Mouse (Mus musculus): ENCODE measurements around the gene Gm20388.
"Not testable (repeated sequence)": the region's sequence is repeated elsewhere in the genome, so short reads cannot be mapped to it uniquely, and the experiment has no call there.

The Gm20388 gene

DNA sequence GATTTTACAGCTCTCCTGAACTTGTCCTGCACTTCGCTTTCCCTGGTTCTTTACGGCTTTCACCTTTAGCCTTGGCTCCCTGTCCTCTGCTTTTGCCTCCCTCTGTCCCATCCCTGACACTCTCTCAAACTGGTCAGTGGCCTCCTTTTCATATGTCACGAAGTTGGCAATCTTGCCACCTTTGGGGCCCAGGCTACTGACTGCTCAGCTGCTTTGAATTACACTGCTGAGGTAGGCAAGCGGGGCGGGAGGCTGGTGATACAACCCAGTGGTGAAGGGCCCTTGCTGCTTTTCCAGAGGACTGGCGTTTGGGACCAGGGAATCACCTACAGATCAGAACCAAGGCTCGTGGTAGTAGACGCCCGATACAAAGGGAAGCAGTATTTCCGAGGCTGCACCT lies 3465.1 kb downstream of the Gm20388 start:
- no peak for DNase-seq

DNA sequence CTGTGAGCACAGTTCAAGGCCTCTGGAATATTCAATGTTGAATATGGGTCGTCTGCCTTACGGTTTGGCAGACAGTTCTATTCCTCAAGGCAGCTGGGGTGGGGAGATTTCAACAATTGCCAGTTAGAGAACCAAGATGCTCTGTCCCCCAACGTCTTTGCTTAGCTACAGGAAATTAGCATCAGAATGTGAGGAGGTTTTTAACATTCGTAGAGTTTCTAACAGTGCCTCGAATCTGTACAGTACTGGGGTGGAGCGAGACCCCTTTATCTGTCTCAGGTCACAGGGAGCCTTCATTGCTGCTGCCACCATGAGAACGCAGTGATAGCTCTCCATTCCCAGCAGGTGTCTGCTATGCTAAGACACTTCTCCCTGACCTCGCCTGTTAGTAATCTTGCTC lies 3465.5 kb downstream of the Gm20388 start:
- no peak for DNase-seq

DNA sequence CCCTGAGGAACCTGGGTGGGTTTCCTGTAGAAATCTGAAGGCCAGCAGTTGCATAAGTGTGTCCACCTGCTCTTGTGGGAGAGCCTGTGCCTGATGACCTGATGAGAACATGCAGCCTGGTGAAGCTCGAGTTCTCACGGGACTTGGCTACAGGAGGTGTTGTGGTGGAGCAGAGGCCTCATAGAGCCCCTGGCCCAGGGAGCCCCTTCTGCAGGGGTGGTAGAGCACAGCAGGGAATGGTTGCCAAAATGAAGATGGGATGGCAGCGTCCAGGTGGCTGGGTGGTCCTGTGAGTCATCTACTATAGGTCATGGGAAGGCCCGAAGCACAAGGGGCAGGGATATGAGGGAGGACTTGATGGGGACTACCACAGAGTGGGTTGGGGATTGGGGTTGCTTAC lies 3471.1 kb downstream of the Gm20388 start:
- no peak for DNase-seq

DNA sequence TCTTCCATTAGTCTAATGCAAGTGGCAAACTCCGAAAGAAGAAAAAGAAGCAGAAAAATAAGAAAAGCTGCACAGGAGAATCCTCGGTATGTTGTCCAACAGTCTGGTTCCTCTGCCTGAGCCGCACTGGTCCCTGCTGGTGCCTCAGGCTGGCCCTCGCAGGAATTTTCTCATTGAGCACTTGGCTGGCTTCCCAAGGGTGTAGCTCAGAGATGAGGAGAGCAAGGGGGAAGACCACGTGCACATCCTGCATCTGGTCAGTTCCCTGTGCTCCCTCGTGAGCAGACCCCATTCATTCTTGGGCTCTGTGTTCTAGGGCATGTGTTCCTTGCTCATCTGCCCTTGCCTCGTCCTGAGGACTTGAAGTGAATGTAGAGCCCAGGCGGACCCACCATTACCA lies 3471.9 kb downstream of the Gm20388 start:
- no peak for DNase-seq

DNA sequence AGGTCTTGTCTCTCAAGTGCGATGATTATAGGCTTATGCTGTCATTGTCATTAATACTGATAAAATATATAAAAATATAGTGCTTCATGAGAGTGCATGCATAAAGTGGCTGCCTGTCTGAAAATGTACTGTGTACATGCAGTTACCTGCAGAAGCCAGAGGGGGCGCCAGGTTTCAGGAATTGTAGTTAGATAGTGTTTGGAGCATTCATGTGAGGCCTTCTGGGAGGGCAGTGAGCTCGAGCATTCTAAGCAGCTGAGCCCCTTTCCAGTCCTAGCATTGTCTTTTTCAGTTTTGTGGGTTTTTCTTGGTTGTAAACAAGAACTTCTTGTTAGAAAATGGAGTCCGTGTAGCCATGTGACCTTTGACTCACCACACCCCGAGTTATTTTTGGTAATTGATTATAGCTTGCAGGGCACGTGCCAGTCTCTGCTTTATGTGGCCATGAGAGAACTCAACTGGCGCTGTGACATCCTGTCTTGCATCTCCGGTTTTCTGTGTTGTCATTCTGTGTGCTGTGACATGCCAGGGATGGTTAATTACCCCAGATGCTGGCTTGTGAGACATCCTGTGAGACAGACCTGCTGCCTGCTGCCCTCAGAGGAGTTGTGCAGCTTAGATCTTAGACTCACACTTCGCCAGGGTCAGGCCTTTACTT lies 3474.4 kb downstream of the Gm20388 start:
- peak in 1 of 2 experiments; percentile 56 for DNase-seq

DNA sequence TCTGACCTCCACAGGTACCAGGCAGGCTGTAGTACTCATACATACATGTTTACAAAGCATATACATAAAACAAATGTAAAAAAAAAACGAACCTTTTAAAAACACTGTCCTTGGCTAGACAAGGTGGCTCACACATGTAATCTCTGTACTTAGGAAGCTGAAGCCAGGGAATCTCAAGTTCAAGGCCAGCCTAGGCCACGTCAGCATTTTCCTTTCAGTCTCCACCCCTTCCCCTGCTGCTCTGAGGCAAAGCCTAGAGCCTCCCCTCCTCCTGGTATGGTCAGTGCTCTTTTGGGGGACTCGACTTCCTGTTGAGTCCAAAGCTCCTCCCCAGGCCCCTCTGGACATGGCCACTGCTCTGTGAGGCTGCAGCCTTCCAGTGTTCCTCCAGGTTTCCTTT lies 3476.4 kb downstream of the Gm20388 start:
- DNase-seq: no peak

DNA sequence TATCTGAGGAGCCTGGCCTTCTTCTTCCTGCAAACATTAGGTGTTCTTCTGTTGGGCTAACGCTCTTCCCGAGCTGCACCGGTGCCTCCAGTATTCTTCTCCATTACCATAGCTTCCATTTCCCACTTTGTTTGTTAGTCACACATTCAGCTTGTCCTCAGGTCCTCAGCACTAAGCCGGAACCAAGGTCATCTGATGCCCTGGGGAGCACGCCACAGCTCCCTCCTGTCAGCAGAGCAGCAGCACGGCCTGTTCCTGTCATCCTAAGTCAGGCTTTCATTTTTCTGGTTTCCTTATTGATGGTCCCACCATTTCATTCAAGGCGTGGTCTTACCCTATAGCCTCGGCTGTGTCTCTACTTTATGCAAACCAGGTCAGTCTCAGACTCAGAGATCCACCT lies 3477.2 kb downstream of the Gm20388 start:
- no peak for DNase-seq

DNA sequence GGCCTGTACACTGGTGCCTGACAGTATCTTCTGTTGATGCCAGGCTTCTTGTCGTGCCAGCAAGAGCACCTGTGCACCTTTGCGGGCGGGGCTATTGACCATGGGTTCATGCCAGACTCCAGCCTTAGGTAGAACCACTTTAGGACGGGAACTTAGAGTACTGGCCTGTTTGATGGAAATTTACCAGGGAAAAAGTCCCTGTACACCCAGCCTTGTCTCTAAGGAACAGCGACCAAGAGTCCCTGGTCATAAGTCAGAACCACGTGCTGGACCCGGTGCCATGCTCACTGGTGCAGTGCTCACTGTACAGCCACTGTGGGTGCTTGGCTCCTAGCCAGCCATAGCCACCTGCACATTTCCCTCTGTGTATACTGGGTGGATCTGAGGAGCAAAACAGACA lies 3478.4 kb downstream of the Gm20388 start:
- peak; percentile 71 to 81 for DNase-seq

DNA sequence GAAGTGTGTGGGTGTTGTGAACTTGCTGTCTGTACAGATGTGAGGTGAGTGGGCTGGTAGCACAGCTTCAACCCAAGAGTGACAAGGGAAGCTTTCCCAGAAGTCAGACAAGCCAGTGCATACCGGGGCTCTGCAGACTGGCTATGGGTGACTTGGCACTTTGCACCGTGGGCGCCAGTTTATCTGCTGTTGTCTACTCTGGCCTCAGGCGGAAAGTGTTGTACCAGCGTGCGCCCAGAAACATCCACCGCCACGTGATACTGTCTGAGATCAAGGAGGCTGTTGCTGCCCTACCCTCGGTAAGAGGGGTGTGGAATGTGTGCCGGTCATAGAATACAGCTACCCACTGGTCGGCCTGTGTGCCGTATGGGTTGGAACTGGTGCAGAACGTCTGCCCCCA lies 3487.7 kb downstream of the Gm20388 start:
- DNase-seq: no peak

DNA sequence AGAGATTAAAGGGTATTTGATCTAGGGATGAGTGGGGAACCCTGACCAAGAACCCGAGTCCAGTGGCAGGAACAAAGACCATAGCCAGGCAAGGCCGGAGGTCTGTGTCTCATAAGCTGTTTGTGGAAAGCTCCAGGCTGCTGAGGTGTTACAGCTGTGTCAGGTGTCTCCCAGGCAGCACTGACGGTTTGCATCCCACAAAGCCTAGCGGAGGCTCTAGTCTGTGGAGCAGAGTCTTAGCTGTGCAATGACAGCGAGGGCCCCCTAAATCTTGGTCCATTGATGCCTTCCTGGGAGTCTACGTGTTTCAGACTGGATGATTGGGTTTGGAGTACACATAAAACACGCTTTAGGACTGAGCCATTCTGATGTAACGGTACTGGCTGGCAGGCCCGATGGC lies 3491.3 kb downstream of the Gm20388 start:
- DNase-seq: no peak

DNA sequence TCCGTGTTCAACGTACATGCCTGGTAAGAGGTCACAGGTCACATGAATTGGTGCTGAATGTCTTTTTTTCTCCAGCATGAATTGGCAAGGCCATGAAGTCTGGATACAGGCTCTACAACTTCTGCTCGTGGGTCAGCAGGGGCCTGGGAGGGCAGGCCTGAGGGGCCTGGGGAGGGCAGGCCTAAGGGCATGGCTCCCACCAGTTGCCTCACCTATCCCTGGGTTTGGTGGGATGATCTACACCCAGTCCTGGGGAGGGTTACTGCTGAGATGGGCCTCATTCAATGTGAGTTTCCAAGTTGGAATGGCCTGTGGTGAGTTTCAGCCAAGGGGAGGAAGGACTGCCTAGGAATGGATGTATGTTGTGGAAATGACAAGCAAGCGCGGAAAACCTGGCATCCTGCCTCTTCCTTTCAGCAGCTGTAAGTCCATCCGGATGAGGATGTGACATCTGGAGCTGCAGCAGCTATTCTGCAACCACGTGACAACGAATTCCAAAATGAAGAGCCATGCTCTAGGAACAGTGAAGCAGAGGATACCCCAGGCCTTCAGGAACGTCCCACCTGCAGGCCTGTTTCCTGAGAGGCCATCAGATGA lies 3492.2 kb downstream of the Gm20388 start:
- DNase-seq: no peak

DNA sequence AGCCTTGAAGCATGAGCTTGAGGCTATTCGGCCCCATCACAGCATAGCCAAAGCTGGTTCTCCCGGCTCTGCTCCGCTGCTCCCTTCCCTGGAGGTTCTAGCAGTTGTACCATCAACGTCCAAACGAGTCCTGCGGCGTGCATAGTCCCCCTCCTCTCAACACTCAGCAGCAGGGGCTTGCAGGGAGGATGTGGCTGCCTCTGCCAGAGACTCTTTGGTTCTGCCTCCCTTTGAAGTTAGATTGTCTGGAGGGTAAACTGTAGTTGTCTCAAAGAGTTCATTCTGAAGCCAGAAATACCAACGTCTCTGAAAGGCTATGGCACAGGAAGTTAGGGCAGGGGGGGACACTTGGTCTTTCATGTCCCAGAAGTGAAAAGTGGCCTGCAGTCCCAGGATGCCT lies 3493.9 kb downstream of the Gm20388 start:
- no peak for DNase-seq

DNA sequence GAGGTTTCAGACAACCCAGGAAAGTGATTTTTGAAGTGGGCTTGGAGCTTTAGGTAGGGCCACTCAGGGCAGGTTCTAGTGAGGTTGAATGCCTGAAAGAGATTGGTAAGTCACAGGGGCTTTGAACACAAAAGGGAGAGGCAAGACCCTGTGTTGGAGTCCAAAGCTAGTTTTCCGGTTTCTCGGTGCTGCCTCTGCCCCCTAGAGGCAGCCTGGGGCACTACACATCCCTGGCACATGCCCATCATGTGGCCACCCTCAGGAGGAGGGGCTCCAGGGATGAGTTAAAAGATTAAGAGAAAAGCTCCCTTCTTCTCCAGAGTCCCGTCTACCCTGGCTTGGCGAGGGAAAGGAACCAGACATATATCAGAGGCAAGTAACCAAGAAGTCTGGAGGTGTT lies 3496.1 kb downstream of the Gm20388 start, which contains the start of gene Mc1r:
Mc1r (plus strand) TSS at position 322 of the 400 bp plus-strand sequence.
- DNase-seq: peak; percentile 80 to 85

DNA sequence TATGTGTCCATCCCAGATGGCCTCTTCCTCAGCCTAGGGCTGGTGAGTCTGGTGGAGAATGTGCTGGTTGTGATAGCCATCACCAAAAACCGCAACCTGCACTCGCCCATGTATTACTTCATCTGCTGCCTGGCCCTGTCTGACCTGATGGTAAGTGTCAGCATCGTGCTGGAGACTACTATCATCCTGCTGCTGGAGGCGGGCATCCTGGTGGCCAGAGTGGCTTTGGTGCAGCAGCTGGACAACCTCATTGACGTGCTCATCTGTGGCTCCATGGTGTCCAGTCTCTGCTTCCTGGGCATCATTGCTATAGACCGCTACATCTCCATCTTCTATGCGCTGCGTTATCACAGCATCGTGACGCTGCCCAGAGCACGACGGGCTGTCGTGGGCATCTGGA lies 3497.0 kb downstream of the Gm20388 start:
- DNase-seq: no peak

DNA sequence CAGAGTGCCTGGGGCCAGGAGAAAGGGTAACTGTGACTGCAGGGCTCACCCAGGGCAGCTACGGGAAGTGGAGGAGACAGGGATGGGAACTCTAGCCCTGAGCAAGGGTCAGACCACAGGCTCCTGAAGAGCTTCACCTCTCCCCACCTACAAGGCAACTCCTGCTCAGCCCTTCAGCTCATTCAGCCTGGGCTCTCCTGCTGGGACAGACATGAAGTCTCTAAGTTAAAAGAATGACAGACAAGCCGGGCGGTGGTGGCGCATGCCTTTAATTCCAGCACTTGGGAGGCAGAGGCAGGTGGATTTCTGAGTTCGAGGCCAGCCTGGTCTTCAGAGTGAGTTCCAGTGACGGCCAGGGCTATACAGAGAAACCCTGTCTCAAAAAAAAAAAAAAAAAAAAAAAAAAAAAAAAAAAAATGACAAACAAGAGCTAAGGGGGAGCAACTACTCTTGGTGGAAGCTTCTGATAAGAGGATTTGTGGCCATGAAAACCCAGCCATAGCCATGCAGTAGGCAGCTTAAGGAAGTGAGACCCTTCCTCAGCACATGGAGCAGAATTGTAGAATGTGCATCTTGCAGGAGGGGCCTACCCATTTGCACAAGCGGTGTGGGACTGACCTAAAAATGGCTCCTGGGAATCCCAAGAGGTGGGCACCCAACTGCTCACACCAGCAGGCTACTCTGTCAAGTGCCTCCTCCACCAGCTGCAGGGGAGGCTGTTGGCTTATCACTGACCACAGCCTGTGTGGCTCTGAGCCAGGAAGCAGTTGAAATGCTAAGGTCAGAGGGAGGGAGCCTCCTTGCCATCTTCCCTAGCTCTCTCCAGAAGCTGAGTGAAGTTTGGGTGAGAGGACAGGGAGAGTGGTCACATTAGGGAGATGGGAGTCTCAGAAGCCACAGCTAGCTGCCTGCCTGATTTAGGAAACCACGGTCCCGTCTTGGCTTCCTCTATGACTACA lies 3498.2 kb downstream of the Gm20388 start:
- DNase-seq: no peak

DNA sequence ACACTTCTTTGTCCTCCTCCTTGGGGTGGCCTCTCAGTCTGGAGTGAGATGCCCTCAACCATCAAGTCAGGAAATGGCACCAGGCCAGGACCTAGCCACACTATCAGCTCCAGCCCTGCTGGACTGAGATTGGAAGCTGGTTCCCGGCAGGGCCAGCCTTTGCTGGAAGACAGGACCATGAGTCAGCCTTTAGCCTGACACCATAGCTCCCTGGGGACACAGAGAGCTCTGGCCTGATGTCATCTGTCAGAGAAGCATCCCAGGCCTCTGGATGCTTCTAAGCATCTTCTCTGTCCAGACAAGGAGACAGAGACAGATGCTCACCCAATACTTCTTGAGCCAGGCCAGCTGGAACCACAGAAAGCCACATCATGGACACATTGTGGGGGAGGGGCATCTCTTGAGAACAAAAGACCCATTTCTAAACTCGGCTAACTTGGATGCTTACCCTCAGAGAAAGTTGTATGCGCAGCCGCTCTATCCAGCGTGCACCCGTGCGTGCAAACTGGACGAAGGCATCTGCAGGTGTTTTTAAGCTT lies 3499.5 kb downstream of the Gm20388 start:
- DNase-seq: peak; percentile 53 to 68

DNA sequence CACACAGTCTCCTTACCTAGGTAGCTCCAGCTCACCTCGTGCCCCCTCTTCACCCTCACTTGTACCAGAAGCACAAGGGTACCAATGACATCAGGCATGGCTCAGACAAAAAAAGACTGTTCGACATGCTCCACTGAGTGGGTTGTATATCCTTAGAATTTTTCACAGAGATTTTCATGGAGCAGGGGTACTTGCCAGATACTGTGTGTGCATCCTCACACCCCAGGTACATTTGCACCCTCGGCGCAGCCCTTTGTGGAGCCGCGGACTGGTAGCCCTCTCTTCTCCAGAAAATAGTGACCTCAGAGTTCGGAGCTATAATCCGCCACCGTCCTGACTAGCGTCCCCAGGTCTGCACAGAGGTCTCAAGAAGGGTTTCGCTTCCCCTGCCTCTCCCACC lies 3500.1 kb downstream of the Gm20388 start:
- DNase-seq: peak in 1 of 2 experiments; percentile 57

DNA sequence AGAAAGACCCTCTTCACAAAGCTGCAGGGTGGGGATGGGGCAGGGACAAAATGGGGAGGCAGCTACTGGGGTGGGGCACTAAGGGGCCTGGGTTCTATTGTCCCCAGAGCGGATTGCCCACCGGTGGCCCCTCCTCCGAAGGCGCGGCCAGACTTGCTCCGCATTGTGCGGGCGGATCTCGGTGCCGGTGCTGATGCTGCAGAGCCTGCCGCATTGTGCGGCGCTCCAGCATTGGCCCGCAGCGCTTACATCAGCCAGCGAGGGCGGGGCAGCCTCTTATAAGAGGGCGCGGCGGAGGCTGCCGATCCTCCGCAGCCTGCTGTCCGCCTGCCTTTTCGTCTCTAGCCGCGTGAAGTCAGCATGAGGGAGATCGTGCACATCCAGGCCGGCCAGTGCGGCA lies 3500.6 kb downstream of the Gm20388 start, which contains the start of gene Tubb3:
Tubb3 (plus strand) TSS at position 179 of the 400 bp plus-strand sequence.
- DNase-seq: peak; percentile 96 to 97

DNA sequence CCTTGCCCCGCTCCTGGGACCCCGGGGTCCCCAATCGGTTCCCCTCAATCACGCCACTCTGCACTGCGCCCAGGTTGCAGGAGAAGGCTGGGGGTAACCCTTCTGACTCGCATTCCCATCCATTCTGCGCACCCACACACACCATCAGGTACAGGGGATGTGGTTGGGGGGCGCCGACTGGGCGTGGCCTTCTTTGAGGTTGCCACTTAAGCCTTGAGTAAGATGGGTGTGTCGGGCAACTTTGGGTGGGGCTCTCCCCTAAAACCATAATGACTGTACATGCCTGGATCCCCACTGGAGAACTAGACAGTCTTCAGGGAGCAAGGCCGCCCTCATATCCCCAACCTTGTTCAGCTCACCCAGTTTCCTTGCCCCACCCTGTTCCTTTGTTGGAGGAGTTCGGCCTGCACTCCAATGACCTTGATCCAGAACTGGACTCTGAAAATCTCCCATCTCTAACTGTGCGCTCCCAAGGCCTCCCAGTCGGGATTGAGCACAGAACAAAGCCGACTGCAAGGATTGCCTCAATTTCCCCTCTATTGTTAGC lies 3501.2 kb downstream of the Gm20388 start:
- DNase-seq: no peak

DNA sequence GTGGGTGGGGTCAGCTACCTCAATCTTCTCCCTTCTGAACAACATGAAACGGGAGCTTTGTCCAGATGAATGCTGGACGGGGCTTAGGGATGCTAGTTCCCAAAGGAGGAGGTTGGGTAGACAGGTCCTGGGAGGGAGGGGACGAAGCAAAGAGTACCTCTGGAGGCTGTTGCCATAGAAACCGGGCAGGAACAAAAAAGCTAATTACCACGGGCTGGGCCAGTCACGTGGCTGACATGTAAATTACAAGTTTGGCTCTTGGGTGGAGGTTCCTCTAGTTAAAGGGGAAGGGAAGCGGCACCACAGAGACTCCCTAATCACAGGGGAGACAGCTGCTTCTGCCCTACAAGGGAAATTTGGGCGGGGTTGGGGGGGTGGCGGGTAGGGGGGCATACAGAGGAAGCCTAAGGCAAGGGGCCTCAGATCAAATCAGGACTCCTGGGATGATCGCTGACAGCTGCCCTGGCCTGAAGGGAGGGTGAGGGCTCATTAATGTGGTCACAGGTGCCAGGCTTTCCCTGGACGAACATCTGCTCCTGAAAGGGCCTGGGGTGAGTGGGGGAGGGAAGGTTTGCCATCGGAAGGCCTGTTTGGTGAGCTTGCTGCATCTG lies 3502.0 kb downstream of the Gm20388 start:
- peak; percentile 57 to 60 for DNase-seq

DNA sequence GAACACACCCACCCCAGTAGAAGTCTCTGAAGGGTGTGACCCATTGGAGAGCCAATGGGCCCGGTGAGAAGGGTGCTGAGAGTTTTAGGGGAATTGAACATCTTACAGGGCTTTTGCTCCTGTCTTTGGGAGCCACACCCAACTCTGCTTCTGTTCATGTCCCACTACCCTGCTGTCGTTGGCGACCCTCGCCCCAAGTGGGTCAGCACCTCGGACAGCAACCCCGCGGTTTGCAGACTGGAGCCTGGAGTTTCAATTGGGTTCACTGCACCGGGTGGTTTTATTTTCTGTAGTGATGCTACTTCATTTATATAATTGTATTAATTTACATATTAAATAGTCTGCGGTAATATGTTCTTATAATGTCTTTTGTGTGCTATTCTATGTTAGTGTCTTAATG lies 3503.6 kb downstream of the Gm20388 start:
- no peak for DNase-seq

DNA sequence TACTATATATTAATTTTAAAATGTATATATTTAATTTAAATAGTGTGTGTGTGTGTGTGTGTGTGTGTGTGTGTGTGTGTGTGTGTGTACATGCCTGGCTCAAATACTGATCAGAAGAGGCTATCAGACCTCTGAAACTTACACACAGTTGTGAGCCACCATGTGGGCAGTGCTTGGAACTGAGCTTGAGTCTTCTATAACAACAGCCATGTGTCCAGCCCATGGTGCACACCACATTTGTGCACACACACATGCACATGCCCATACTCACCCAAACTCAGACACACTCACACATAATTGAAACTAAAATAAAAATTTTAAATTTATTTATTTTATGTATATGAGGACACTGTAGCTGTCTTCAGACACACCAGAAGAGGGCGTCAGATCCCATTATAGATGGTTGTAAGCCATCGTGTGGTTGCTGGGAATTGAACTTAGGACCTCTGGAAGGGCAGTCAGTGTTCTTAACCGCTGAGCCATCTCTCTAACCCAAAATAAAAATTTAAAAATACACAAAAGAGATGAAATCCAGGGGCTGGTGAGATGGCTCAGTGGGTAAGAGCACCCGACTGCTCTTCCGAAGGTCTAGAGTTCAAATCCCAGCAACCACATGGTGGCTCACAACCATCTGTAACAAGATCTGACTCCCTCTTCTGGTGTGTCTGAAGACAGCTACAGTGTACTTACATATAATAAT lies 3504.5 kb downstream of the Gm20388 start:
- not testable (repeated sequence) for DNase-seq
